Mouse (Mus musculus) CH12.LX (cell line): ENCODE measurements around the gene Vav2.

ENCODE experiments used
- BHLHE40 ChIP-seq: IDR thresholded peaks from 2 replicates; pipeline ENCODE4 v1.6.1; 2011; ENCODE audit warnings: mild to moderate bottlenecking, low read depth, low read length, improper control_type of control experiment
- CTCF ChIP-seq, 2 experiments: IDR thresholded peaks in 1 of 2; conservative IDR thresholded peaks in 1 of 2; 2 replicates each; pipeline ENCODE4 v1.5.1; 2011 to 2012; ENCODE audit warnings: low read depth in 2 of 2, low read length in 2 of 2, improper control_type of control experiment in 1 of 2, inconsistent platforms in 1 of 2, mild to moderate bottlenecking in 1 of 2, moderate library complexity in 1 of 2
- EP300 ChIP-seq: IDR thresholded peaks from 2 replicates; pipeline ENCODE4 v1.6.1; 2011; ENCODE audit warnings: low read length, improper control_type of control experiment
- KAT2A ChIP-seq: IDR thresholded peaks from 2 replicates; pipeline ENCODE4 v1.6.1; 2012; ENCODE audit warnings: low read length, improper control_type of control experiment, inconsistent platforms; ENCODE audit not compliant: insufficient replicate concordance
- MAX ChIP-seq: IDR thresholded peaks from 2 replicates; pipeline ENCODE4 v1.6.1; 2011; ENCODE audit warnings: low read length, improper control_type of control experiment
- MEF2A ChIP-seq: IDR thresholded peaks from 2 replicates; pipeline ENCODE4 v1.6.1; 2014; ENCODE audit warnings: low read depth, mild to moderate bottlenecking, inconsistent platforms, low read length, improper control_type of control experiment, borderline replicate concordance
- MXI1 ChIP-seq: IDR thresholded peaks from 2 replicates; pipeline ENCODE4 v1.6.1; 2011; ENCODE audit warnings: mild to moderate bottlenecking, low read depth, low read length, improper control_type of control experiment
- POLR2A ChIP-seq: IDR thresholded peaks from 2 replicates; pipeline ENCODE4 v1.6.1; 2011; ENCODE audit warnings: low read depth, mild to moderate bottlenecking, improper control_type of control experiment, low read length
- POLR2AphosphoS2 ChIP-seq: IDR thresholded peaks from 2 replicates; pipeline ENCODE4 v1.6.1; 2011; ENCODE audit warnings: low read depth, low read length, improper control_type of control experiment
- RAD21 ChIP-seq: IDR thresholded peaks from 2 replicates; pipeline ENCODE4 v1.6.1; 2011; ENCODE audit warnings: low read depth, mild to moderate bottlenecking, low read length, improper control_type of control experiment, moderate library complexity
- USF1 ChIP-seq: IDR thresholded peaks from 2 replicates; pipeline ENCODE4 v1.6.1; 2014; ENCODE audit warnings: low read depth, mild to moderate bottlenecking, inconsistent platforms, low read length, improper control_type of control experiment
- USF2 ChIP-seq: conservative IDR thresholded peaks from 2 replicates; pipeline ENCODE4 v1.6.1; 2011; ENCODE audit warnings: low read depth, low read length, improper control_type of control experiment
- ZC3H11A ChIP-seq: IDR thresholded peaks from 2 replicates; pipeline ENCODE4 v1.6.1; 2012; ENCODE audit warnings: low read depth, mild to moderate bottlenecking, inconsistent platforms, low read length, improper control_type of control experiment
- ZKSCAN1 ChIP-seq: IDR thresholded peaks from 2 replicates; pipeline ENCODE4 v1.6.1; 2012; ENCODE audit warnings: low read depth, inconsistent platforms, low read length, improper control_type of control experiment, borderline replicate concordance

GRCm38 (mm10) chr2:27301444-27302111, 125.3 kb downstream of the Vav2 start:
- TF ChIP-seq ZC3H11A (no peak), MAX (no peak), MEF2A (no peak), CTCF (conservative IDR thresholded peaks at IDR 0.05 in 1 of 2, IDR thresholded peaks at IDR 0.05 in 1 of 2; ENCODE audit: low read depth in 2 of 2, low read length in 2 of 2) (no peak), POLR2A (no peak), ZKSCAN1 (no peak), RAD21 (no peak), EP300 (no peak), USF1 (no peak), KAT2A (no peak), USF2 (no peak), MXI1 (no peak), BHLHE40 (no peak), POLR2AphosphoS2 (no peak)
